Mouse (Mus musculus) neural tube, embryonic 12.5 days (tissue): ENCODE measurements around the gene Aagab. TPM values are rescaled to one million over a fixed set of nuclear protein-coding genes. Genes with fewer than 3 reads are reported as not detected.

Experiments
- ATAC-seq: fragments of 200-750 bp; cut with Nextera tagmentation; 2 replicates; pipeline ENCODE4 v1.8.0; 2017; ENCODE audit warnings: low read depth, mild to moderate bottlenecking, moderate TSS enrichment, moderate library complexity; ENCODE audit not compliant: low FRiP score
- H3K27ac ChIP-seq: fragments of 300-500 bp; sonication (generic); 2 replicates; pipeline ENCODE4 v1.5.1; 2016
- H3K27me3 ChIP-seq: fragments of 300-500 bp; sonication (generic); replicated peaks from 2 replicates; pipeline ENCODE4 v1.6.1; 2016; ENCODE audit warnings: mild to moderate bottlenecking
- H3K36me3 ChIP-seq: fragments of 300-500 bp; sonication (generic); 2 replicates; pipeline ENCODE4 v1.6.1; 2016; ENCODE audit warnings: mild to moderate bottlenecking
- H3K4me1 ChIP-seq: fragments of 300-500 bp; sonication (generic); 2 replicates; pipeline ENCODE4 v1.6.1; 2016
- H3K4me2 ChIP-seq: fragments of 300-500 bp; sonication (generic); replicated peaks from 2 replicates; pipeline ENCODE4 v1.6.1; 2016; ENCODE audit warnings: mild to moderate bottlenecking
- H3K4me3 ChIP-seq: fragments of 300-500 bp; sonication (generic); 2 replicates; pipeline ENCODE4 v1.5.1; 2016
- H3K9ac ChIP-seq: fragments of 300-500 bp; sonication (generic); 2 replicates; pipeline ENCODE4 v1.6.1; 2016; ENCODE audit warnings: mild to moderate bottlenecking
- H3K9me3 ChIP-seq: fragments of 300-500 bp; sonication (generic); 2 replicates; pipeline ENCODE4 v1.6.1; 2016; ENCODE audit warnings: mild to moderate bottlenecking
- WGBS: fragments of 180-500 bp; shearing (Covaris S2); methylation state at CpG from one replicate; pipeline ENCODE4 v1.1.7; 2016; 5-methylcytosine and 5-hydroxymethylcytosine counted together
- polyA plus RNA-seq: library from polyadenylated mRNA; unstranded; fragments of >200 nt; fragmentation: Nextera tagmentation; extraction: Ambion mirVana; gene quantifications from 2 replicates; pipeline ENCODE4 v1.2.1, GENCODE M21; 2016

Gene Aagab
- polyA plus RNA-seq, 1 experiment from 2014 or later, result 56.5 TPM

DNA sequence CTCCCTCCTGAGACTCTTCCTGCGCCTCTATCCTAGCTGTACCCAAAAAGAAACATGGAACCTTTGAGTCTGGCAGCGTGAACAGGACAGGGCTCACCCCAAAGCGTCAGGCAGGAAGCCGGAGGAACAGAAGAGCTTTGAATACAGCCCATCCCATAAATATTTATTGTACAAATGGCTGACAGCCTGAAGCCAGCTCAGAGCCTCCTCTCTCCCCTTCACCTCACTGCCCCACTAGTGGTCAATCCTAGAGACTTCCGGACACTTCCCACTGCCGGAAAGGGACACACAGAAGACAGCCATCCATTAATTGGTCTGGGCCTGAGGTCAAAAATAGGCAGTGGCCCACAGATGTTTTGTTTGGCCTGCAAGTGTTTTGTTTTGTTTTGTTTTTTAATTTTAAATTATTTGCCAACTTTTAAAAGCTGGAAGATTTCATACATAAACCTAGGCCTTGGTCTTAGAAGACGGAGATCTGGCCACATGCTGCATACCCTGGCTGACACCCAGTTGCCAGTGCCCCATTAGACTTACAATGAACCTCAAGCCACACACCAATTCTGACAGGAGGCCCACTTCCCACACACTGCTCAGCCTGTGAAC, 85.1 kb downstream of the Aagab start:
- Histone ChIP-seq H3K36me3 (no peaks in the 10 kb centered on the region), H3K4me1 (no peaks in the 10 kb centered on the region)
- 72% methylated on average over 7 of the region's 7 CpGs for WGBS

DNA sequence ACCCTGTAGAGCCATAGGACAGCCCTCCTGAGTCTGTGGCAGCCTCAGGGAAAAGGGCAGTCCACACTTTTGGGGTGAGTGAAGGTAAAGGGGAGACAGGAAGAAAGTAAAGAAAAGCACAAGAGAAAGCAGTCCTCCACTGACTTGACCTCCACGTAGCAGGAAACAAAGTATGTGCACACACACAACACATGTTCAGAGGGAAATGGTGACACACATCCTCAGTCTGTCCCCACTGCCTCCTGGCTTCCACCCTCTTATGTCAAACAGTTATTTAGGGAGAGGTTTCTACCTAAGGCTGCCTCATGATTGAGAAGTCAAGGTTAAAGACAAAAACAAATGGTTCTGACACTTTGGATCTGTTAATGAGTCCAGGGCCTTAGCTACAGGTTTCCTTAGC, 88.1 kb downstream of the Aagab start:
- no peak overlapping the region for H3K27ac ChIP-seq
- 97% methylated on average over 1 of the region's 1 CpGs for WGBS
- H3K9me3 ChIP-seq, result no peaks in the 10 kb centered on the region
- no peak overlapping the region for H3K4me2 ChIP-seq
- no peak overlapping the region for H3K9ac ChIP-seq
- no peaks in the 10 kb centered on the region for H3K4me1 ChIP-seq
- H3K27me3 ChIP-seq, result no peaks in the 10 kb centered on the region
- ATAC-seq, result no peak
- no peaks in the 10 kb centered on the region for H3K36me3 ChIP-seq
- H3K4me3 ChIP-seq, result no peak overlapping the region

More for the DNA sequence above, 85.1 kb downstream of the Aagab start:
- Histone ChIP-seq H3K27ac (no peak overlapping the region), H3K4me2 (no peak overlapping the region), H3K9me3 (no peaks in the 10 kb centered on the region), H3K4me3 (no peak overlapping the region), H3K27me3 (no peaks in the 10 kb centered on the region), H3K9ac (no peak overlapping the region)
- ATAC-seq, result no peak

GRCm38 (mm10) chr9:63691960-63692359, 89.5 kb downstream of the Aagab start:
- Histone ChIP-seq H3K36me3 (no peaks in the 10 kb centered on the region), H3K9me3 (no peaks in the 10 kb centered on the region), H3K4me2 (no peak overlapping the region), H3K4me3 (no peak overlapping the region), H3K27ac (no peak overlapping the region), H3K4me1 (peaks cover 7% of the 10 kb centered on the region), H3K9ac (no peak overlapping the region), H3K27me3 (no peaks in the 10 kb centered on the region)
- ATAC-seq, result no peak
- 86% methylated on average over 2 of the region's 2 CpGs for WGBS

Other genes starting within 250 kb of the Aagab start
- gene Map2k5, start 224.8 kb upstream of the Aagab start, polyA plus RNA-seq, result 45.0 and 45.9 TPM in 2 replicates
- 54.9 and 65.9 TPM in 2 replicates for gene 2300009A05Rik, start 203.4 kb upstream of the Aagab start, polyA plus RNA-seq
- gene Iqch, start 167 bp upstream of the Aagab start, polyA plus RNA-seq, result 0.17 and 0.27 TPM in 2 replicates
- 24.5 and 26.0 TPM in 2 replicates for gene Smad3, start 155.3 kb downstream of the Aagab start, polyA plus RNA-seq